10 mouse cellular contexts compared by ENCODE assay signal in genomic region chr13:112771447-112772208, GRCm38 (mm10). TPM values are rescaled to one million over a fixed set of nuclear protein-coding genes. Genes with fewer than 3 reads are reported as not detected.
DNase-seq lines count a peak whose midpoint lies in the region; ATAC-seq and TF ChIP-seq lines count a peak whose summit lies in the region.
"Had no signal": no experiment of that assay in that cellular context is flagged by ENCODE, and none has a peak within 500 bp of the region (broad histone marks: within the 10 kb centered on the region; RNA-seq: fewer than 3 reads in every experiment).

No protein-coding gene starts in this region.

- peak overlapping the region; percentile 36; the same call in 1 of the 2 replicates for H3K4me2 ChIP-seq in lung, embryonic 14.5 days
- H3K4me2 ChIP-seq in embryonic facial prominence, embryonic 13.5 days: peak overlapping the region; percentile 26
- peak overlapping the region; percentile 29; the same call in 1 of the 2 replicates for H3K4me2 ChIP-seq in stomach, embryonic 15.5 days
- H3K4me2 ChIP-seq: liver, embryonic 13.5 days had no signal

- no peak overlapping the region for H3K4me3 ChIP-seq in lung, embryonic 14.5 days (ENCODE audit: low read depth, low read length)
- H3K4me3 ChIP-seq in embryonic facial prominence, embryonic 13.5 days: no peak overlapping the region
- H3K4me3 ChIP-seq in stomach, embryonic 15.5 days (replicated peaks): no peak overlapping the region
- H3K4me3 ChIP-seq: liver, embryonic 13.5 days had no signal

- H3K36me3 ChIP-seq in lung, embryonic 14.5 days (ENCODE audit: insufficient read depth): no peaks in the 10 kb centered on the region
- H3K36me3 ChIP-seq in embryonic facial prominence, embryonic 13.5 days: no peaks in the 10 kb centered on the region; the same call in 1 of the 2 replicates
- H3K36me3 ChIP-seq in stomach, embryonic 15.5 days: no peaks in the 10 kb centered on the region
- H3K36me3 ChIP-seq: liver, embryonic 13.5 days had no signal

- peaks cover 13% of the 10 kb centered on the region for H3K9me3 ChIP-seq in lung, embryonic 14.5 days (ENCODE audit: low read depth, low read length)
- peaks cover 12% of the 10 kb centered on the region for H3K9me3 ChIP-seq in embryonic facial prominence, embryonic 13.5 days
- no peaks in the 10 kb centered on the region for H3K9me3 ChIP-seq in stomach, embryonic 15.5 days

- peak; percentile 51 for DNase-seq in lung, embryonic 14.5 days
- no peak for DNase-seq in lung, postnatal 14 days
- peak; percentile 51 for DNase-seq in kidney, adult 18-20 months
- DNase-seq in gastrocnemius, postnatal 4 days (ENCODE audit: low spot score in 2 of 2): no peak
- no peak for DNase-seq in embryo, embryonic 11 days
- DNase-seq in spleen, adult 12 weeks (ENCODE audit: low spot score): no peak
- DNase-seq: liver, embryonic 13.5 days had no signal

- peak overlapping the region; percentile 72 for H3K27ac ChIP-seq in lung, embryonic 14.5 days (ENCODE audit: low read depth)
- H3K27ac ChIP-seq in embryonic facial prominence, embryonic 13.5 days: no peak overlapping the region
- H3K27ac ChIP-seq in stomach, embryonic 15.5 days: peak overlapping the region; percentile 80; the same call in 1 of the 2 replicates
- H3K27ac ChIP-seq: liver, embryonic 13.5 days had no signal

- no peaks in the 10 kb centered on the region for H3K27me3 ChIP-seq in lung, embryonic 14.5 days (ENCODE audit: insufficient read depth, low read length)
- H3K27me3 ChIP-seq in embryonic facial prominence, embryonic 13.5 days: no peaks in the 10 kb centered on the region
- no peaks in the 10 kb centered on the region for H3K27me3 ChIP-seq in stomach, embryonic 15.5 days (replicated peaks)
- H3K27me3 ChIP-seq: liver, embryonic 13.5 days had no signal

- ATAC-seq in lung, embryonic 14.5 days (ENCODE audit: insufficient read depth): 0 out of 2 replicates have a peak, but pooled peaks have one; percentile 18
- ATAC-seq in embryonic facial prominence, embryonic 13.5 days (ENCODE audit: insufficient number of reproducible peaks, insufficient read depth, low FRiP score, low TSS enrichment, low read depth): no peak
- ATAC-seq in stomach, embryonic 15.5 days (ENCODE audit: insufficient read depth, low FRiP score, low read depth): no peak
- ATAC-seq: forebrain, embryonic 16.5 days had no signal

- H3K4me1 ChIP-seq in lung, embryonic 14.5 days (ENCODE audit: insufficient read depth): peaks cover 8% of the 10 kb centered on the region; the same call in 1 of the 2 replicates
- H3K4me1 ChIP-seq in embryonic facial prominence, embryonic 13.5 days: peaks cover 16% of the 10 kb centered on the region
- H3K4me1 ChIP-seq in stomach, embryonic 15.5 days: peaks cover 7% of the 10 kb centered on the region; the same call in 1 of the 2 replicates

- TF ChIP-seq CTCF in lung, embryonic 14.5 days (IDR thresholded peaks at IDR 0.05; ENCODE audit: low read depth): no peak

- WGBS in lung, embryonic 14.5 days: 31% methylated on average over 15 of the region's 15 CpGs
- WGBS in embryonic facial prominence, embryonic 13.5 days: 34% methylated on average over 15 of the region's 15 CpGs
- WGBS in stomach, embryonic 15.5 days: 42% methylated on average over 15 of the region's 15 CpGs

- H3K9ac ChIP-seq in lung, embryonic 14.5 days: peak overlapping the region; percentile 6; the same call in 1 of the 2 replicates
- no peak overlapping the region for H3K9ac ChIP-seq in embryonic facial prominence, embryonic 13.5 days
- no peak overlapping the region for H3K9ac ChIP-seq in stomach, embryonic 15.5 days
- H3K9ac ChIP-seq: liver, embryonic 13.5 days had no signal

RNA-seq across cellular contexts. Expression of gene Plpp1, which starts 29.0 kb away (rescaled TPM):
- polyA plus RNA-seq in lung, embryonic 14.5 days (2014; fragmentation: Nextera tagmentation; extraction: Ambion mirVana): 52.7 and 58.5 TPM in 2 replicates
- 46.9 and 51.8 TPM in 2 replicates for polyA plus RNA-seq in embryonic facial prominence, embryonic 13.5 days (2015; fragmentation: Nextera tagmentation; extraction: Ambion mirVana)
- polyA plus RNA-seq in stomach, embryonic 15.5 days (2015; fragmentation: Nextera tagmentation; extraction: Ambion mirVana): 94.1 and 102 TPM in 2 replicates
- total RNA-seq in gastrocnemius, postnatal 4 days (2021): 100 to 1,000 TPM; 104 to 108 TPM

Comparison
In these comparisons a context has a peak if more than half of its experiments do, and no peak if none do; other contexts are left out.
1. DNase-seq: peak in lung, embryonic 14.5 days (single experiment) and kidney, adult 18-20 months (single experiment); none in lung, postnatal 14 days (single experiment), gastrocnemius, postnatal 4 days (0 of 2), embryo, embryonic 11 days (single experiment) and spleen, adult 12 weeks (single experiment).
2. Peak in every context shown above with its lines, with median percentiles within 50 percentile points of each other: H3K4me2 ChIP-seq.